In the genomic region with DNA sequence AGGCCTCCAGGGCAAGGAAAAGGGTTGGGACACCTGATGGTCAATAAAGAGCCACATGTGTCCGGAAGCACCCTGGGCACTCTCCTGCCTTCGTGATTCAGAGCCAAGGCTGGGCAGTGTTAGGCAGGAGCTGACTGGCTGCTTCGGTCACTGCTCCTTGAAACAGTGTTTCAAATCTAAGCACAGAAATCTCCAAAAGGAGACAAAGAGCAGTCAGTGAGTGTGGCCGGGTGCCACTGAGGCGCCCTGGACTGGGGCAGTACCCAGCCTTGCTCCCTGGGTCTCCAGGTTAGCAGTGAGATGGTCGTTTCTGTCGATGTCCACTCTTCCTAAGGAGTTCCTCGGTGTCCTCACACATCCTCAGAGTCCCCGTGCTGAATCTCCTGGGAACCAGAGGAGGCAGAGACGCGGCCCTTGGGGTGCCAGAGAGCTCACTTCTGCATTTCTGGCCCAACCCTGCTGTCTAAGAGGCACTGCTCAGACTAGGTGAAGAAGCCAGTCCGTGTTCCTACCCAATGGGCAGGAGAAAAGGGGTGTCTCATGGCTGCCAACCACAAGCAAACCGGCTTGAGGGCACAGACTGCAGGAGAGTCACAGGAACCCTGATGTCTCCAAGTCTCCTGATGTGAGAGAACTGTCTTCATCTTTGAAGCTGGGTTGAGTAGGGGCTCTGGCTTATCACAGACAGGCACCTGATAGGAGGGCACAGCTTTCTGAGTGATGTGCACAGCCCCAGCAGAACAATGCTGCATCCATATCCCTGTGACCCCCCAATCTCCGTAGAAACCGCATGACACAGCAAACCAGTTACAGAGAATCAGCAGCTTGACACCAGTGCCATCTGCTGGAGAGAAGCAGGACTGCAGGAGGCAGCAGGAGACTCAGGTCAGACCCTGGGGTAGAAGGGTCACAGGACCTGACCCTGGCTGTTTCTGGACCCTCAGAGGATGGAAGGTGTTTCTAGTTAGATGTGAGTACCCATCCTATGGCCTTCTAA, we compare ENCODE assay signal across 8 mouse cellular contexts. TPM values are rescaled to one million over a fixed set of nuclear protein-coding genes. Genes with fewer than 3 reads are reported as not detected.
DNase-seq lines count a peak whose midpoint lies in the region; ATAC-seq and TF ChIP-seq lines count a peak whose summit lies in the region.

No protein-coding gene starts in this region.

- H3K4me3 ChIP-seq in intestine, embryonic 16.5 days (ENCODE audit: low read length): no peak overlapping the region
- H3K4me3 ChIP-seq in limb, embryonic 10.5 days: no peak overlapping the region
- no peak overlapping the region for H3K4me3 ChIP-seq in midbrain, postnatal 0 days (ENCODE audit: low read depth, low read length)

- peak; percentile 100 for TF ChIP-seq CTCF in midbrain, postnatal 0 days (IDR thresholded peaks at IDR 0.05)

- peaks cover 2% of the 10 kb centered on the region; the same call in 1 of the 2 replicates for H3K4me1 ChIP-seq in intestine, embryonic 16.5 days (ENCODE audit: control insufficient read depth, insufficient read depth, low read length)
- peaks cover 28% of the 10 kb centered on the region; the same call in 1 of the 2 replicates for H3K4me1 ChIP-seq in limb, embryonic 10.5 days
- H3K4me1 ChIP-seq in midbrain, postnatal 0 days (ENCODE audit: insufficient read depth, low read length): no peaks in the 10 kb centered on the region

- 73% methylated on average over 15 of the region's 15 CpGs for WGBS in intestine, embryonic 16.5 days
- 73% methylated on average over 15 of the region's 15 CpGs for WGBS in limb, embryonic 10.5 days
- WGBS in midbrain, postnatal 0 days: 68% methylated on average over 15 of the region's 15 CpGs

- no peaks in the 10 kb centered on the region for H3K9me3 ChIP-seq in intestine, embryonic 16.5 days (ENCODE audit: control insufficient read depth, low read length)
- no peaks in the 10 kb centered on the region for H3K9me3 ChIP-seq in limb, embryonic 10.5 days (replicated peaks)
- H3K9me3 ChIP-seq in midbrain, postnatal 0 days (ENCODE audit: low read length): no peaks in the 10 kb centered on the region

- no peak overlapping the region for H3K27ac ChIP-seq in intestine, embryonic 16.5 days (ENCODE audit: low read length)
- H3K27ac ChIP-seq in limb, embryonic 10.5 days: no peak overlapping the region
- no peak overlapping the region for H3K27ac ChIP-seq in midbrain, postnatal 0 days (ENCODE audit: low read depth, low read length)

- no peak overlapping the region for H3K4me2 ChIP-seq in intestine, embryonic 16.5 days (ENCODE audit: low read depth, low read length)
- no peak overlapping the region for H3K4me2 ChIP-seq in midbrain, postnatal 0 days (ENCODE audit: low read depth, low read length, poor library complexity, severe bottlenecking)

- DNase-seq in urinary bladder, adult 2 months (ENCODE audit: low spot score): peak; percentile 53
- no peak for DNase-seq in urinary bladder, postnatal 10 days (ENCODE audit: low spot score)
- peak; percentile 64 to 65 for DNase-seq in gastrocnemius, adult 8-10 months (ENCODE audit: low spot score in 2 of 2)
- peak; percentile 85 for DNase-seq in limb, embryonic 10.5 days (ENCODE audit: low spot score)
- peak; percentile 79 for DNase-seq in midbrain, postnatal 0 days (ENCODE audit: low spot score)
- peak; percentile 45 to 63 for DNase-seq in spleen, postnatal 14 days (ENCODE audit: low spot score in 2 of 2)

- H3K9ac ChIP-seq in intestine, embryonic 16.5 days (ENCODE audit: low read depth, low read length): no peak overlapping the region
- peak overlapping the region; percentile 3; the same call in 1 of the 2 replicates for H3K9ac ChIP-seq in midbrain, postnatal 0 days (replicated peaks; ENCODE audit: low read length, poor library complexity, severe bottlenecking)

- peak; percentile 90 for ATAC-seq in common myeloid progenitor, adult 5-6 weeks (replicated peaks; ENCODE audit: low read depth, poor library complexity, severe bottlenecking)
- 0 out of 2 replicates have a peak, but pooled peaks have one; percentile 25 for ATAC-seq in intestine, embryonic 16.5 days
- ATAC-seq in midbrain, postnatal 0 days (ENCODE audit: low FRiP score): peak; percentile 65

- no peaks in the 10 kb centered on the region for H3K27me3 ChIP-seq in intestine, embryonic 16.5 days (replicated peaks; ENCODE audit: control insufficient read depth, insufficient read depth, low read length)
- H3K27me3 ChIP-seq in limb, embryonic 10.5 days (ENCODE audit: low read depth, poor library complexity, severe bottlenecking): no peaks in the 10 kb centered on the region
- no peaks in the 10 kb centered on the region for H3K27me3 ChIP-seq in midbrain, postnatal 0 days (ENCODE audit: insufficient read depth, low read length)

- H3K36me3 ChIP-seq in intestine, embryonic 16.5 days (ENCODE audit: control insufficient read depth, insufficient read depth, low read length): peaks cover 2% of the 10 kb centered on the region; the same call in 1 of the 2 replicates
- peaks cover 13% of the 10 kb centered on the region; the same call in 1 of the 2 replicates for H3K36me3 ChIP-seq in limb, embryonic 10.5 days
- peaks cover 5% of the 10 kb centered on the region; the same call in 1 of the 2 replicates for H3K36me3 ChIP-seq in midbrain, postnatal 0 days (ENCODE audit: insufficient read depth, low read length)

RNA-seq across cellular contexts. Expression of a gene that starts 12.1 kb away (rescaled TPM):
- polyA plus RNA-seq in urinary bladder, adult 2 months (2012; rRNA removed): 15.7 and 16.7 TPM in 2 replicates
- 4.1 and 5.7 TPM in 2 replicates for total RNA-seq in common myeloid progenitor, adult 5-6 weeks (2017)
- 10 to 100 TPM; 14.1 to 17.8 (median 16.4) TPM for total RNA-seq in gastrocnemius, adult 8-10 months (2022)
- polyA plus RNA-seq in intestine, embryonic 16.5 days (2015; fragmentation: Nextera tagmentation; extraction: Ambion mirVana): 14.4 and 15.9 TPM in 2 replicates
- polyA plus RNA-seq in limb, embryonic 10.5 days (2016; fragmentation: Nextera tagmentation; extraction: Ambion mirVana): 11.5 and 12.5 TPM in 2 replicates
- total RNA-seq in midbrain, postnatal 0 days (2014; rRNA removed): 49.7 and 53.4 TPM in 2 replicates
- 38.5 and 41.8 TPM in 2 replicates for polyA plus RNA-seq in midbrain, postnatal 0 days (2015; fragmentation: Nextera tagmentation; extraction: Ambion mirVana)

RNA-seq across cellular contexts. Expression of a gene that starts 34.0 kb away (rescaled TPM):
- polyA plus RNA-seq in urinary bladder, adult 2 months (2012; rRNA removed): 6.7 and 7.3 TPM in 2 replicates
- total RNA-seq in common myeloid progenitor, adult 5-6 weeks (2017): not detected in 2 replicates
- total RNA-seq in gastrocnemius, adult 8-10 months (2022): under 1 TPM; 0.31 to 0.94 (median 0.60) TPM
- 2.7 and 3.5 TPM in 2 replicates for polyA plus RNA-seq in intestine, embryonic 16.5 days (2015; fragmentation: Nextera tagmentation; extraction: Ambion mirVana)
- 0.40 and 0.65 TPM in 2 replicates for polyA plus RNA-seq in limb, embryonic 10.5 days (2016; fragmentation: Nextera tagmentation; extraction: Ambion mirVana)
- total RNA-seq in midbrain, postnatal 0 days (2014; rRNA removed): 2.5 and 4.8 TPM in 2 replicates
- 1.9 and 2.1 TPM in 2 replicates for polyA plus RNA-seq in midbrain, postnatal 0 days (2015; fragmentation: Nextera tagmentation; extraction: Ambion mirVana)

Comparison
In these comparisons a context has a peak if more than half of its experiments do, and no peak if none do; other contexts are left out.
1. ATAC-seq: peak in every context shown above with its lines; median percentile 90 in common myeloid progenitor, adult 5-6 weeks; 65 in midbrain, postnatal 0 days; 25 in intestine, embryonic 16.5 days.